Mouse (Mus musculus): ENCODE measurements around the gene Serpina3j. TPM values are rescaled to one million over a fixed set of nuclear protein-coding genes. Genes with fewer than 3 reads are reported as not detected.
"Not testable (repeated sequence)": the region's sequence is repeated elsewhere in the genome, so short reads cannot be mapped to it uniquely, and the experiment has no call there.

Gene Serpina3j
- polyA plus RNA-seq, 1 experiment from 2014 or later: not detected

DNA sequence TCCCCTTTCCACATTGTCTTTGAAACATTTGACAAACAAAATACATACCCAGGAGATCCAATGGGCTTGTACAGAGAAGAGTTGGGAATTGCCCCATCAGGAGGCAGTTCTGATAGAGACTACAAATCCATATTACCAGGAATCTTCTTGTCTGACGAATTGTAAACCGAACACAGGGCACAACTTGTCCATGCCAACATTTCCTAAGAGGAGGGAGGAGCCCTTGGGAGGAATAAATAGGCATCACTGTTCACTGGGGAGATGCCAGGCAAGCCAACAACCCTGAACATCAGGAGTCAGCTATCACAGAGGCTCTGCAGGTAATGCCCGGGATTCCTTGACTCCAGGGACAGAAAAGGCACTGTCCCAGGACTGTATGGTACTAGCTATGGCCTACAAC lies 23.9 kb downstream of the Serpina3j start, which contains the start of the genes Serpina3k and Serpina3m:
Gene Serpina3k (plus strand): TSS at position 261 of the 400 bp plus-strand sequence.
Gene Serpina3m (plus strand): TSS at position 261 of the 400 bp plus-strand sequence.
- 84% methylated on average over 3 of the region's 3 CpGs for WGBS
- not testable (repeated sequence) for DNase-seq (ENCODE audit: low spot score); H3K27me3 ChIP-seq (replicated peaks; ENCODE audit: low read depth, poor library complexity, severe bottlenecking); H3K9me3 ChIP-seq; H3K36me3 ChIP-seq (replicated peaks); H3K27ac ChIP-seq (replicated peaks); H3K4me3 ChIP-seq; H3K4me1 ChIP-seq

- H3K9me3 ChIP-seq: no peaks in the 10 kb centered on the region
- DNase-seq (ENCODE audit: low spot score): no peak
- H3K4me1 ChIP-seq: no peaks in the 10 kb centered on the region
- no peaks in the 10 kb centered on the region for H3K27me3 ChIP-seq (replicated peaks; ENCODE audit: low read depth, poor library complexity, severe bottlenecking)
- no peaks in the 10 kb centered on the region for H3K36me3 ChIP-seq (replicated peaks)
- WGBS: 87% methylated on average over 3 of the region's 3 CpGs
- H3K27ac ChIP-seq (replicated peaks): no peak overlapping the region
- H3K4me3 ChIP-seq: no peak overlapping the region
Observed at GRCm38 (mm10) chr12:104338705-104339104, 24.4 kb downstream of the Serpina3j start.

GRCm38 (mm10) chr12:104342489-104342888 lies 28.1 kb downstream of the Serpina3j start:
- not testable (repeated sequence) for H3K4me1 ChIP-seq; H3K4me3 ChIP-seq; H3K27ac ChIP-seq (replicated peaks); H3K36me3 ChIP-seq (replicated peaks); H3K27me3 ChIP-seq (replicated peaks; ENCODE audit: low read depth, poor library complexity, severe bottlenecking); DNase-seq (ENCODE audit: low spot score); H3K9me3 ChIP-seq

- H3K4me1 ChIP-seq: no peaks in the 10 kb centered on the region
- no peak overlapping the region for H3K27ac ChIP-seq (replicated peaks)
- WGBS: 85% methylated on average over 2 of the region's 2 CpGs
- no peaks in the 10 kb centered on the region for H3K27me3 ChIP-seq (replicated peaks; ENCODE audit: low read depth, poor library complexity, severe bottlenecking)
- H3K9me3 ChIP-seq: no peaks in the 10 kb centered on the region
- H3K36me3 ChIP-seq (replicated peaks): no peaks in the 10 kb centered on the region
- DNase-seq (ENCODE audit: low spot score): no peak
- no peak overlapping the region for H3K4me3 ChIP-seq
Observed at GRCm38 (mm10) chr12:104345181-104345580, 30.8 kb downstream of the Serpina3j start.

- Histone ChIP-seq H3K27me3 (replicated peaks; ENCODE audit: low read depth, poor library complexity, severe bottlenecking) (no peaks in the 10 kb centered on the region), H3K27ac (replicated peaks) (no peak overlapping the region), H3K4me3 (no peak overlapping the region), H3K4me1 (no peaks in the 10 kb centered on the region), H3K36me3 (replicated peaks) (no peaks in the 10 kb centered on the region), H3K9me3 (no peaks in the 10 kb centered on the region)
- DNase-seq (ENCODE audit: low spot score): no peak
Observed at GRCm38 (mm10) chr12:104345707-104346106, 31.4 kb downstream of the Serpina3j start.

DNA sequence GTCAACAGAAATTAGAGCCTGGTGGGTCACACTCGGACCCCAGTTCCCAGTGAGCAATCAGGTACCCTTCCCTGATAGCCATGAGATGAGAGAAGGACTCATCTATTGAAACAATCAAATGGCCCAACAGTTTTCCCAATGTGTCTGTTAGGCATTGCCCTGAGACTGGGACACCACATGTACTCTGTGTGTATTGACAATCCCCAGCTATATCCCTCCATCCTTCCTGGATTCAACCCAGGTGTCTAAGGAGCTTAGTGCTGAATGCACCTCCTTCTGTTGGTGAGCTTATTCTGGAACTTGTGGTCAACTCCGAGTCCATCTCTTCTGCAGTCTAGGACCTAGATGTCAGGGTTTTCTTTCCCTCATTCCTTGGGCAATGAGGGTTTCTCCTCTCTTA lies 32.7 kb downstream of the Serpina3j start:
- H3K4me1 ChIP-seq: no peaks in the 10 kb centered on the region
- H3K9me3 ChIP-seq: no peaks in the 10 kb centered on the region
- no peak overlapping the region for H3K27ac ChIP-seq (replicated peaks)
- WGBS: 81% methylated on average over 2 of the region's 2 CpGs
- H3K4me3 ChIP-seq: no peak overlapping the region
- H3K36me3 ChIP-seq (replicated peaks): no peaks in the 10 kb centered on the region
- no peaks in the 10 kb centered on the region for H3K27me3 ChIP-seq (replicated peaks; ENCODE audit: low read depth, poor library complexity, severe bottlenecking)
- DNase-seq (ENCODE audit: low spot score): no peak

DNA sequence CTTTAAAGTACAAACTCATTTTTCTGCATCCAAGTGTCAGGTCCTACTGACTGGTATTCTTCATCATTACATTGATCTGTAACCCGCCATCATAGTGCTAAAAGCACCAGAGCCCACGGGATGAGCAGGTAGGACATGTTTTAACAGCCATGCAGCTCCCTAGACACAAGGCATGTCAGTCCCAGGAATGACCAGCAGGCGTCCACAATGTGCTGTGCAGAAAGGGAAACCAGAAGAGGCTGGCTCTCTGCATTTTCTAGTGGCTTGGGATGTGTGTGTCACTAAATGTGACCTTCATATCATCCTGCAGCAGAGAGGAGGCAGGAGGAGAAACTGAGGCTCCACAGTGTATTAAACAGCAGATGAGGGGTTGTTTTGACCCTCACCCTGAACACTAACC lies 37.5 kb downstream of the Serpina3j start:
- not testable (repeated sequence) for H3K27me3 ChIP-seq (replicated peaks; ENCODE audit: low read depth, poor library complexity, severe bottlenecking); H3K36me3 ChIP-seq (replicated peaks); H3K4me1 ChIP-seq; H3K27ac ChIP-seq (replicated peaks); H3K4me3 ChIP-seq; H3K9me3 ChIP-seq
- DNase-seq (ENCODE audit: low spot score): peak; percentile 25
- 37% methylated on average over 3 of the region's 3 CpGs for WGBS

DNA sequence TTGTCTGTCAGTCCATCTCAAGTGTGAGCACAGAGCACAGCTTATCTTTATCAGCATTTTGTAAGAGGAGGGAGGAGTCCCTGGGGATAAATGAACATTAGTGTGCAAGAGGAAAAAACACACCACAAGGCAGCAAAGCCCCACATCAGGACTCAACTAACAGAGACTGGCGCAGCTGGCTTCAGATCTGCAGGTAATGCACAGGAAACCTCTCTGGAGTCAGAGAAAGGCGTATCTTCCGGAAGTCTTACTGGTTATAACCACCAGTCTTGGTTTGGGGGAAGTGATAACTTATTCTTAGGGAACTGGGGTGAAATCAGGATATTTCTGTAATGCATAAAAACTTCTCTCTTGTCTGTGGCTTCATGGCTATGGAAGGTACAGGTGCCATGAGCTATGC lies 41.7 kb downstream of the Serpina3j start:
- no peak overlapping the region for H3K27ac ChIP-seq (replicated peaks)
- DNase-seq (ENCODE audit: low spot score): peak; percentile 4
- H3K9me3 ChIP-seq: no peaks in the 10 kb centered on the region
- WGBS: 92% methylated on average over 3 of the region's 3 CpGs
- no peak overlapping the region for H3K4me3 ChIP-seq
- H3K4me1 ChIP-seq: no peaks in the 10 kb centered on the region
- no peaks in the 10 kb centered on the region for H3K36me3 ChIP-seq (replicated peaks)
- H3K27me3 ChIP-seq (replicated peaks; ENCODE audit: low read depth, poor library complexity, severe bottlenecking): no peaks in the 10 kb centered on the region

GRCm38 (mm10) chr12:104369986-104370385 lies 55.6 kb downstream of the Serpina3j start:
- H3K27me3 ChIP-seq (replicated peaks; ENCODE audit: low read depth, poor library complexity, severe bottlenecking): no peaks in the 10 kb centered on the region
- peak; percentile 3 for DNase-seq (ENCODE audit: low spot score)
- no peaks in the 10 kb centered on the region for H3K36me3 ChIP-seq (replicated peaks)
- WGBS: 91% methylated on average over 3 of the region's 3 CpGs
- no peaks in the 10 kb centered on the region for H3K4me1 ChIP-seq
- no peak overlapping the region for H3K27ac ChIP-seq (replicated peaks)
- no peaks in the 10 kb centered on the region for H3K9me3 ChIP-seq
- no peak overlapping the region for H3K4me3 ChIP-seq

Other genes with a start within 250 kb of the Serpina3j start
- not detected in 2 replicates for gene Serpina5, start 213.4 kb upstream of the Serpina3j start, polyA plus RNA-seq (2016; fragmentation: Nextera tagmentation; extraction: Ambion mirVana)
- not detected in 2 replicates for gene Serpina3a, start 201.8 kb upstream of the Serpina3j start, polyA plus RNA-seq (2016; fragmentation: Nextera tagmentation; extraction: Ambion mirVana)
- gene Serpina3b, start 186.6 kb upstream of the Serpina3j start, polyA plus RNA-seq (2016; fragmentation: Nextera tagmentation; extraction: Ambion mirVana): not detected in 2 replicates
- gene Serpina3c, start 160.7 kb upstream of the Serpina3j start, polyA plus RNA-seq (2016; fragmentation: Nextera tagmentation; extraction: Ambion mirVana): not detected in 2 replicates
- 0.11 and 0.14 TPM in 2 replicates for gene Serpina3f, start 100.0 kb upstream of the Serpina3j start, polyA plus RNA-seq (2016; fragmentation: Nextera tagmentation; extraction: Ambion mirVana)
- gene Serpina3g, start 78.3 kb upstream of the Serpina3j start, polyA plus RNA-seq (2016; fragmentation: Nextera tagmentation; extraction: Ambion mirVana): 0.08 and 0.24 TPM in 2 replicates
- 0.23 and 0.24 TPM in 2 replicates for gene Serpina3i, start 51.4 kb upstream of the Serpina3j start, polyA plus RNA-seq (2016; fragmentation: Nextera tagmentation; extraction: Ambion mirVana)
- gene Serpina3k, start 23.9 kb downstream of the Serpina3j start, polyA plus RNA-seq (2016; fragmentation: Nextera tagmentation; extraction: Ambion mirVana): not detected in 2 replicates
- gene Serpina3m, start 23.9 kb downstream of the Serpina3j start, polyA plus RNA-seq (2016; fragmentation: Nextera tagmentation; extraction: Ambion mirVana): not detected in 2 replicates
- gene Serpina3n, start 92.2 kb downstream of the Serpina3j start, polyA plus RNA-seq (2016; fragmentation: Nextera tagmentation; extraction: Ambion mirVana): not detected in 2 replicates
- 11.8 and 20.4 TPM in 2 replicates for gene Gsc, start 158.8 kb downstream of the Serpina3j start, polyA plus RNA-seq (2016; fragmentation: Nextera tagmentation; extraction: Ambion mirVana)